Mouse (Mus musculus): ENCODE results near the gene Nfe2l1.
A peak's percentile ranks its signal among the peaks of the same experiment; 100 is the strongest.

The Nfe2l1 gene

GRCm38 (mm10) chr11:96843627-96844026 lies 13.9 kb upstream of the Nfe2l1 start:
- no peak for DNase-seq (ENCODE audit: low spot score)

DNA sequence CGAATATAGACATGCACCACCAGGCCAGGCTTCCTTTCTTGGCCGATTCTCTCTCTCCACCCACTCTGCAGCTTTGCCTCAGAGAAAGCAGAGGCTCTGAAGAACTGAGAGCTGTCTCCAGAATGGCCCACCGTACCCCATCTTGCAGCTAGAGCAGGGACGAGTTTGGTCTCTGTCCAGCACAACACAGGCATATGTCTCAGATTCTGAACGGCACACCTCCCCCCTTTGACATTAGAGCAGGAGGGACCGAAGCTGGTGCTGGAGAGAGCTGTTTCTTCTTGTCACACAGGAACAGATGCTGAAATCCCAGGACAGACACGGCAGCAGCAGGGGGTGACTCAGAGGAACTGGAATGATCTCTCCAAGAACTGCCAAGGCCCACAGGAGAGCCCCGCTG lies 10.5 kb upstream of the Nfe2l1 start:
- DNase-seq (ENCODE audit: low spot score), result no peak

DNA sequence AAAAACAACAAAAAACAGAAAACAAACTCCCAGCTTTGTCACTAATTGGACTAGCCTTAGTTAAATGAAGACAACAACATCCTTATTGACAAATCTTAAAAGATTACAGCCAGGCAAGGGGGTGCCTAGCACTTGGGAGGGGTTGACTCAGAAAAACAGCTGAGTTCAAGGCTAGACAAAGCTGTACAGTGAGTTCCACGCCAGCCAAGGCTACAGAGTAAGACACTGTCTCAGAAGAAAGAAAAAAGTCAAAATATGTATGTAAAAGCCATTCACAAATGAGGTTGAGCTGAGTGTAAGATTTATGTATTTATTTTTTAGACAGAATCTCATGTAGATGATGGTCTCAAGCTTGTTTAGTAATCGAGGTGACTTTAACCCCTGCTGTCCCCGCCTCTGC lies 10.1 kb upstream of the Nfe2l1 start:
- no peak for DNase-seq (ENCODE audit: low spot score)

GRCm38 (mm10) chr11:96839428-96839827 lies 9.7 kb upstream of the Nfe2l1 start:
- DNase-seq (ENCODE audit: low spot score), result no peak

- DNase-seq (ENCODE audit: low spot score), result no peak
These were observed 8.6 kb upstream of the Nfe2l1 start for GRCm38 (mm10) chr11:96838341-96838740.

GRCm38 (mm10) chr11:96837298-96837697 lies 7.5 kb upstream of the Nfe2l1 start:
- no peak for DNase-seq (ENCODE audit: low spot score)

DNA sequence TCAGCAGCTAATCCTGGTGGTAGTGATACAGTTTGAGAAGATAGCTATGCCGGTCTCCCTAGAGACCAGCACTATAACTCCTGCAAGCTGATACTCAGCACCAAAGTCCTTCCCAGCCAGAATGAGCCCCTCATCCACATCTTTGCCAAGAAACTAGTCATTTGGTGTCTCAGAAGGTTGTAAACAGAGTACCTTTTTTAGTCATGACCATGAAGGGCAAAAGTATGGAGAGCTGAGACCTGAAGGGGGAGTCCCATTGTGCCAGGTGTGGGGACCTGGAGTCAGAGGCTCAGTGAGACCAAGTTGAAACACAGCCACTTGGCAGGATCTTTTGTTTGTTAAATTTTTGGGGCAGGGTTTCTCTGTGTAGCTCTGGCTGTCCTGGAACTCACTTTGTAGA lies 4.4 kb upstream of the Nfe2l1 start:
- DNase-seq (ENCODE audit: low spot score), result no peak

- DNase-seq (ENCODE audit: low spot score), result no peak
These were observed 3.2 kb upstream of the Nfe2l1 start for GRCm38 (mm10) chr11:96832973-96833372.

DNA sequence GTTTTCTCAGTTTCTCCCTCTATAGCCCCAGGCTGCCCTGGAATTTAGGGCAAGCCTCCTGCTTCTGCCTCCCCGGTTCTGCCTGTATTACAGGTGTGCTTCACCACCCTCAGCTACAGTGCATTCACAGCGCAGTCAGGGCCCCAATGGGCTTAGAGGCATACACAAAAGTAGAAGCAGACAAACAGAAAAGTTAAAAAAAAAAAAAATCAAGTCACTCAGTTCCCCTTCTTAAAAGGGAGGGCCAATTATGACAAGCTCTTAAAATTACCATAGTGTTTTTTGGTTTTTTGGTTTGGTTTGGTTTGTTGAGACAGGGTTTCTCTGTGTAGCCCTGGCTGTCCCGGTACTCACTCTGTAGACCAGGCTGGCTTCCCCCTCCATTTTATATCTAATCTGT lies 2.8 kb upstream of the Nfe2l1 start:
- no peak for DNase-seq (ENCODE audit: low spot score)

- no peak for DNase-seq (ENCODE audit: low spot score)
These were observed 1.7 kb upstream of the Nfe2l1 start for GRCm38 (mm10) chr11:96831516-96831915.

- no peak for DNase-seq (ENCODE audit: low spot score)
These were observed 910 bp upstream of the Nfe2l1 start for GRCm38 (mm10) chr11:96830539-96831216.

- peak; percentile 79 for DNase-seq (ENCODE audit: low spot score)
These were observed 360 bp downstream of the Nfe2l1 start for GRCm38 (mm10) chr11:96829403-96829812.

DNA sequence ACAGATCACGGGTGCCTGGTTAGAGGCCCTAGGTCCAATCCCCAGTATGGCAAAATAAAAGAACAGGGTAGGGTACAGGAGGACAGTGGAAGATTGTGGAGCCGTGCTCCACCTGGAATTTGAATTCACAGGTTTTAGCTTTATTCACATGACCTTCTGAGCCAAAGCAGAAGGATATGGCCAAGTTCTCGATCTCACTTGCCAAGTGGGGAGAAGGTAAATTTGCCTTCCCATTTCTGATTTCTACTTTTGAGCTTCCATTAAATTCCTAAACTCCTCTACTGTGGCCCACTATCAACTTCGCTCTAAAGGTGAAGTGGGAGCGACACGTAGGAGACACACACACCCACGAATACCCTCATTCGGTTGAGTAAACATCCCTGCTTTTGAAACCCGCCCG lies 887 bp downstream of the Nfe2l1 start:
- no peak for DNase-seq (ENCODE audit: low spot score)

DNA sequence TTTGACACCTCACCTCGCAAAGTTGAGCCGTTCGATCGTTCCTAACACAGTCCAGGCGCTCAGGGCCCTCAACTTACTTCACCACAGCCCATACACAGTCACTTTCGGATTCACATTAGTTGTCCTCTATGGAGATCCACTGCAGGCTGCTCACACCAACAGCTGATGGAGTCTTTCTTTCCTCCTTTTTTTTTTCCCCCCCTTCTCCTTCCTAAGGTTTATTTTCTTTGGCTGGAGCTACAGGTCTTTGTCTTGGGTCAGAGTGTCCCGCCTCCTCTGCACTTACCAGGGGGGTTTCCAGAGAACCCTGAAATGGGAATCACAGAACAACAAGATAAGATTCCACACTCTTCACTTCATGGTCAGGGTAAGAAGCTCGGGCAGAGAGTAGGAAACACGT lies 1.9 kb downstream of the Nfe2l1 start:
- no peak for DNase-seq (ENCODE audit: low spot score)

- no peak for DNase-seq (ENCODE audit: low spot score)
These were observed 2.6 kb downstream of the Nfe2l1 start for GRCm38 (mm10) chr11:96827062-96827581.

- DNase-seq (ENCODE audit: low spot score), result no peak
These were observed 3.3 kb downstream of the Nfe2l1 start for GRCm38 (mm10) chr11:96826481-96826880.

DNA sequence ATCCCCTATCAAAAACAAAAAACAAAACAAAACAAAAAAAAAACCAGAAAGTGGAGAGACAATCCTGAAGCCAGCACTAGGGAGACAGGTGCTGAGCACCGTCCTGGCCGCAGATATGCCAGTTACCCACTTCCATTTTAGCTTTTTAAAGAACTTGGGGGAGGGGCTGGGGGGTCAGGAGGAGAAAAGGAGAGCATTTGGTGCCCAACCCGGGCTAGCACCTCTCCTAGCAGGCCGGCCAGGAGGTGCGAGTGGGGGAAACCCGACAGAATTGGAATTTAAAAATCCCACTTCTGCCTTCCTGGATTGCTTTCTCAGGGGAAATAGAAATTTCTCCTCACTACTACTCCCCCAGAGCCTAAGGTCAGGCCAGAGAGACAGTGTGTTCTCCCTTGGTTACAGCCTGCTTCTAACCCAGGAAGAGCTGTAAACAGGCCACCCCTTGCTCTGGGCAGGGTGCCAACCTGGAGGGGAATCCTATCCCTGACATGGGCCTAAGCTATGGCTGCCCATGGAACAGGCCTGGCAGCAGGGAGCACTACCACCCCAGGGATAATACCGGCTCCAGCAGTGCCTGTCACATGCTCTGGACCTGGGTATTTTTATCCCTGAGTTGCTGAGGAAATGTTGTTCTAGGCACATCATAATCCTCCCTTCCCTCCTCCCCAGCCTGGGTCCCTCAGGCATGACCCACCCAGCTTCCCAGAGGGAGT lies 4.8 kb downstream of the Nfe2l1 start:
- no peak for DNase-seq (ENCODE audit: low spot score)

- DNase-seq (ENCODE audit: low spot score), result peak; percentile 71
These were observed 5.6 kb downstream of the Nfe2l1 start for GRCm38 (mm10) chr11:96823880-96824782.

- DNase-seq (ENCODE audit: low spot score), result no peak
These were observed 6.3 kb downstream of the Nfe2l1 start for GRCm38 (mm10) chr11:96823471-96823837.

DNA sequence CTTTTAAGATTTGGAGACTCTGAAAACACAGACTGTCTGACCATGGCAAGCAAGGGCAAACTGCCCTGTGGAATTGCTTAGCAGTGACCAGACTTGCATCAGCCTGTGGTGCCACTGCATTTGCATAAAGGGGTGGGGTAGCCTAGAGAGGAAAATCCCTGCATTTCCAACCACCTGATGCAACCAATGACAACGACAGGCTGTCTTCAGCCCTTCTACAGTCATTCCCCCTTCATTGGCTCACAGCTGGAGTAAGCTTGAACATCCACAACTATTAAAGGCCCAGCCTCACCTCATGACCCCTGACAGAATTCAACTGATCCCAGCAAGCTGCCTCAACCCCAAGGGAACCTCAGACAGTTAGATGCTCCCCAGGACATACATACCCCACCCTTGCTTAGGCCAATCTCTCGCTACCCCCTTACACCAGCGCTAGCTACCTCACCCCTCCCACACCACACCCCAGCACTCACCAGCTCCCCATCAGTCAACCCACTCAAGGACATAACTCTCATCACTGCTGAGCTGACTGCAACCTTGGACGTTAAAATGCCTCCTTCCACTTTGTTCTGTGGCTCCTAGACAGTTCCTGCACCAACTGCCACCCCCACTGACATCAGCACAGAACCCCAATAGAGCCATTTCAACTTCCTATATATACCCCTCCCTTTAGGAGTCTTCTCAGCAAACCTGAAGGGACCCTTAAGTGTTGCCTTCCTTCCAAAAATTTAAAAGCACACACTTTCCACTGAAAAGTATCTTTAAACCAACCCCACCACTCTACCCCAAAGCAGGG lies 6.9 kb downstream of the Nfe2l1 start:
- DNase-seq (ENCODE audit: low spot score), result no peak

DNA sequence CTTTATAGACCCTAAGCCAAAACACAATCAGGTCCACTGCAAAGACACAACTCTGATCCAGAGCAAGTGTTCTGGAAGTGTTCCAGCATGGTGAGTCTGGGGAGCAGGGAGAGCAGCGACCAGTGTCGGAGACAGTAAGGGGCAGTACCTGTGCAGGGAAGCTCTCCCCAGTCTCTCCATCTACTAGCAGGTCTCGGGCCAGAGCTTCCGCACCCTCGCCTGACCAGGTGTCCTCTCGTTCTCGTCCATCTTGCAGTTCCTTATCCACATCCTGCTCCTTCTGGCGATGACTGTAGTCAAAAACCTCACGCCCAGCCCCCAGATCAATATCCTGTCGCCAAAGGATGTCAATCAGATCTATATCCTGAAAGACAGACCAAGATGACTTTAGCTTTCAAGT lies 7.8 kb downstream of the Nfe2l1 start:
- DNase-seq (ENCODE audit: low spot score), result no peak
